Mouse (Mus musculus) kidney, embryonic 15.5 days (tissue): ENCODE results near the gene Gipc3. TPM values are rescaled to one million over a fixed set of nuclear protein-coding genes. Genes with fewer than 3 reads are reported as not detected.

Source experiments
- ATAC-seq: fragments of 200-750 bp; cut with Nextera tagmentation; replicated peaks from 2 replicates; pipeline ENCODE4 v1.8.0; 2017; ENCODE audit warnings: moderate TSS enrichment; ENCODE audit not compliant: low FRiP score
- H3K27ac ChIP-seq: fragments of 300-500 bp; sonication (generic); 2 replicates; pipeline ENCODE4 v1.5.1; 2015; ENCODE audit warnings: mild to moderate bottlenecking, inconsistent platforms
- H3K27me3 ChIP-seq: fragments of 300-500 bp; sonication (generic); 2 replicates; pipeline ENCODE4 v1.6.1; 2015; ENCODE audit warnings: inconsistent platforms
- H3K36me3 ChIP-seq: fragments of 300-500 bp; sonication (generic); 2 replicates; pipeline ENCODE4 v1.6.1; 2015; ENCODE audit warnings: inconsistent platforms
- H3K4me1 ChIP-seq: fragments of 300-500 bp; sonication (generic); 2 replicates; pipeline ENCODE4 v1.6.1; 2015; ENCODE audit warnings: inconsistent platforms
- H3K4me2 ChIP-seq: fragments of 300-500 bp; sonication (generic); 2 replicates; pipeline ENCODE4 v1.6.1; 2015; ENCODE audit warnings: moderate library complexity, mild to moderate bottlenecking, inconsistent platforms
- H3K4me3 ChIP-seq: fragments of 300-500 bp; sonication (generic); replicated peaks from 2 replicates; pipeline ENCODE4 v1.5.1; 2015; ENCODE audit warnings: mild to moderate bottlenecking, inconsistent platforms
- H3K9ac ChIP-seq: fragments of 300-500 bp; sonication (generic); 2 replicates; pipeline ENCODE4 v1.6.1; 2015; ENCODE audit warnings: mild to moderate bottlenecking, inconsistent platforms
- H3K9me3 ChIP-seq: fragments of 300-500 bp; sonication (generic); replicated peaks from 2 replicates; pipeline ENCODE4 v1.6.1; 2016; ENCODE audit warnings: inconsistent platforms
- WGBS: fragments of 180-500 bp; shearing (Covaris S2); methylation state at CpG from one replicate; pipeline ENCODE4 v1.1.7; 2015; ENCODE audit warnings: mixed read lengths; 5-methylcytosine and 5-hydroxymethylcytosine counted together
- polyA plus RNA-seq: library from polyadenylated mRNA; unstranded; fragments of >200 nt; fragmentation: Nextera tagmentation; extraction: Ambion mirVana; gene quantifications from 2 replicates; pipeline ENCODE4 v1.2.1, GENCODE M21; 2015

The Gipc3 gene
- polyA plus RNA-seq, 1 experiment from 2014 or later = not detected

- Histone ChIP-seq H3K4me1 (peaks cover 71% of the 10 kb centered on the region), H3K9me3 (no peaks in the 10 kb centered on the region), H3K4me2 (peak within 1 kb of the TSS; percentile 90), H3K4me3 (peak within 1 kb of the TSS; percentile 88), H3K36me3 (no peaks in the 10 kb centered on the region), H3K27me3 (peaks cover 23% of the 10 kb centered on the region), H3K9ac (peak within 1 kb of the TSS; percentile 82), H3K27ac (peak within 1 kb of the TSS; percentile 93)
- WGBS = 1% methylated on average over 61 of the region's 80 CpGs
- peak; percentile 95 for ATAC-seq
Observed at GRCm38 (mm10) chr10:81292554-81293333, 50.3 kb downstream of the Gipc3 start, which contains the start of gene Pip5k1c. Pip5k1c (plus strand) TSS chr10:81292963.

GRCm38 (mm10) chr10:81291511-81292104 is 51.5 kb downstream of the Gipc3 start, which contains the start of gene Tjp3:
Tjp3 (minus strand) TSS chr10:81291581.
- Histone ChIP-seq H3K27me3 (peaks cover 25% of the 10 kb centered on the region), H3K9ac (peak within 1 kb of the TSS; percentile 21), H3K4me1 (peaks cover 62% of the 10 kb centered on the region), H3K4me3 (peak within 1 kb of the TSS; percentile 88), H3K27ac (peak within 1 kb of the TSS; percentile 76), H3K36me3 (no peaks in the 10 kb centered on the region), H3K4me2 (peak within 1 kb of the TSS; percentile 90), H3K9me3 (no peaks in the 10 kb centered on the region)
- WGBS = 72% methylated on average over 9 of the region's 9 CpGs
- ATAC-seq = no peak

- no peaks in the 10 kb centered on the region for H3K36me3 ChIP-seq
- peaks cover 25% of the 10 kb centered on the region for H3K27me3 ChIP-seq
- 13% methylated on average over 24 of the region's 24 CpGs for WGBS
- peaks cover 66% of the 10 kb centered on the region for H3K4me1 ChIP-seq
- H3K9me3 ChIP-seq = no peaks in the 10 kb centered on the region
- H3K4me3 ChIP-seq = peak overlapping the region; percentile 33
- H3K9ac ChIP-seq = peak overlapping the region; percentile 21
- no peak for ATAC-seq
- peak overlapping the region; percentile 45 for H3K4me2 ChIP-seq
- H3K27ac ChIP-seq = peak overlapping the region; percentile 76
Observed at GRCm38 (mm10) chr10:81290698-81291460, 52.2 kb downstream of the Gipc3 start.

GRCm38 (mm10) chr10:81289811-81290210 is 53.3 kb downstream of the Gipc3 start:
- no peak for ATAC-seq
- no peak overlapping the region for H3K9ac ChIP-seq
- peaks cover 33% of the 10 kb centered on the region for H3K27me3 ChIP-seq
- H3K4me1 ChIP-seq = peaks cover 70% of the 10 kb centered on the region
- no peak overlapping the region for H3K4me3 ChIP-seq
- peak overlapping the region; percentile 45 for H3K4me2 ChIP-seq
- H3K36me3 ChIP-seq = no peaks in the 10 kb centered on the region
- H3K27ac ChIP-seq = no peak overlapping the region
- H3K9me3 ChIP-seq = no peaks in the 10 kb centered on the region
- 60% methylated on average over 14 of the region's 14 CpGs for WGBS

GRCm38 (mm10) chr10:81289278-81289677 is 53.8 kb downstream of the Gipc3 start:
- no peak overlapping the region for H3K9ac ChIP-seq
- H3K4me1 ChIP-seq = peaks cover 70% of the 10 kb centered on the region
- H3K4me2 ChIP-seq = peak overlapping the region; percentile 17
- H3K36me3 ChIP-seq = no peaks in the 10 kb centered on the region
- no peaks in the 10 kb centered on the region for H3K9me3 ChIP-seq
- 4% methylated on average over 7 of the region's 7 CpGs for WGBS
- no peak for ATAC-seq
- no peak overlapping the region for H3K4me3 ChIP-seq
- no peak overlapping the region for H3K27ac ChIP-seq
- H3K27me3 ChIP-seq = peaks cover 38% of the 10 kb centered on the region

- no peaks in the 10 kb centered on the region for H3K36me3 ChIP-seq
Observed at GRCm38 (mm10) chr10:81288601-81289000, 54.5 kb downstream of the Gipc3 start.

GRCm38 (mm10) chr10:81287513-81288157 is 55.4 kb downstream of the Gipc3 start:
- Histone ChIP-seq H3K4me1 (peaks cover 72% of the 10 kb centered on the region), H3K4me3 (no peak overlapping the region), H3K36me3 (no peaks in the 10 kb centered on the region), H3K9me3 (no peaks in the 10 kb centered on the region), H3K9ac (no peak overlapping the region), H3K27ac (peak overlapping the region; percentile 46), H3K27me3 (peaks cover 52% of the 10 kb centered on the region), H3K4me2 (peak overlapping the region; percentile 26; the same call in 1 of the 2 replicates)
- no peak for ATAC-seq
- WGBS = 59% methylated on average over 8 of the region's 8 CpGs

More at GRCm38 (mm10) chr10:81288601-81289000, 54.5 kb downstream of the Gipc3 start:
- H3K4me3 ChIP-seq = no peak overlapping the region
- no peak overlapping the region for H3K27ac ChIP-seq
- no peak overlapping the region for H3K9ac ChIP-seq
- peak overlapping the region; percentile 26; the same call in 1 of the 2 replicates for H3K4me2 ChIP-seq
- peaks cover 70% of the 10 kb centered on the region for H3K4me1 ChIP-seq
- ATAC-seq = no peak
- no peaks in the 10 kb centered on the region for H3K9me3 ChIP-seq
- 38% methylated on average over 6 of the region's 6 CpGs for WGBS
- H3K27me3 ChIP-seq = peaks cover 45% of the 10 kb centered on the region

- no peak overlapping the region for H3K4me2 ChIP-seq
- H3K4me1 ChIP-seq = peaks cover 68% of the 10 kb centered on the region
Observed at GRCm38 (mm10) chr10:81286586-81286985, 56.5 kb downstream of the Gipc3 start.

GRCm38 (mm10) chr10:81285694-81286450 is 57.2 kb downstream of the Gipc3 start:
- peak; percentile 75 for ATAC-seq
- Histone ChIP-seq H3K9ac (peak overlapping the region; percentile 42), H3K36me3 (no peaks in the 10 kb centered on the region), H3K9me3 (no peaks in the 10 kb centered on the region), H3K4me3 (peak overlapping the region; percentile 56), H3K27ac (peak overlapping the region; percentile 45; the same call in 1 of the 2 replicates), H3K4me2 (peak overlapping the region; percentile 83), H3K4me1 (peaks cover 62% of the 10 kb centered on the region), H3K27me3 (peaks cover 51% of the 10 kb centered on the region)
- 2% methylated on average over 53 of the region's 54 CpGs for WGBS

More at GRCm38 (mm10) chr10:81286586-81286985, 56.5 kb downstream of the Gipc3 start:
- peaks cover 55% of the 10 kb centered on the region for H3K27me3 ChIP-seq
- WGBS = 39% methylated on average over 6 of the region's 6 CpGs
- H3K9ac ChIP-seq = no peak overlapping the region
- ATAC-seq = no peak
- H3K27ac ChIP-seq = no peak overlapping the region
- no peaks in the 10 kb centered on the region for H3K9me3 ChIP-seq
- H3K4me3 ChIP-seq = peak overlapping the region; percentile 56; the same call in 1 of the 2 replicates
- H3K36me3 ChIP-seq = no peaks in the 10 kb centered on the region
